In genomic region chr3:62455854-62456253, GRCm38 (mm10) we compare ENCODE assay signal across 11 mouse cellular contexts. TPM values are rescaled to one million over a fixed set of nuclear protein-coding genes. Genes with fewer than 3 reads are reported as not detected.
DNase-seq lines count a peak whose midpoint lies in the region; ATAC-seq lines count a peak whose summit lies in the region.
"Had no signal": no experiment of that assay in that cellular context is flagged by ENCODE, and none has a peak within 500 bp of the region (broad histone marks: within the 10 kb centered on the region; RNA-seq: fewer than 3 reads in every experiment).

No protein-coding gene starts in this region.

- no peaks in the 10 kb centered on the region for H3K9me3 ChIP-seq in neural tube, embryonic 11.5 days (ENCODE audit: control insufficient read depth, low read length)
- no peaks in the 10 kb centered on the region for H3K9me3 ChIP-seq in forebrain, embryonic 14.5 days (replicated peaks; ENCODE audit: control insufficient read depth, low read length)
- no peaks in the 10 kb centered on the region for H3K9me3 ChIP-seq in kidney, embryonic 15.5 days (replicated peaks)
- H3K9me3 ChIP-seq: heart, embryonic 15.5 days had no signal

- peak; percentile 28 for DNase-seq in neural tube, embryonic 11.5 days (ENCODE audit: low spot score)
- no peak for DNase-seq in neural tube, embryonic 10.5 days (ENCODE audit: extremely low spot score, low spot score)
- peak; percentile 68 for DNase-seq in forebrain, embryonic 14.5 days (ENCODE audit: low spot score)
- DNase-seq in layer of hippocampus, adult 9-11 months = peak; percentile 73
- peak; percentile 12 for DNase-seq in right cerebral cortex, postnatal 14 days
- no peak for DNase-seq in kidney, adult 8-10 months
- no peak for DNase-seq in spleen, postnatal 4 days (ENCODE audit: low spot score in 2 of 2)
- DNase-seq: lung, postnatal 36 days had no signal

- H3K36me3 ChIP-seq in neural tube, embryonic 11.5 days (ENCODE audit: control insufficient read depth, insufficient read depth, low read length) = no peaks in the 10 kb centered on the region
- peaks cover 17% of the 10 kb centered on the region for H3K36me3 ChIP-seq in forebrain, embryonic 14.5 days (ENCODE audit: control insufficient read depth, insufficient read depth, low read length)
- peaks cover 26% of the 10 kb centered on the region for H3K36me3 ChIP-seq in kidney, embryonic 15.5 days

- H3K4me3 ChIP-seq in neural tube, embryonic 11.5 days (ENCODE audit: low read depth, low read length) = no peak overlapping the region
- H3K4me3 ChIP-seq in forebrain, embryonic 14.5 days (ENCODE audit: low read depth, low read length) = no peak overlapping the region
- H3K4me3 ChIP-seq in kidney, embryonic 15.5 days (replicated peaks) = no peak overlapping the region
- H3K4me3 ChIP-seq: heart, embryonic 15.5 days; left cerebral cortex, adult 2 months had no signal

- no peak overlapping the region for H3K27ac ChIP-seq in neural tube, embryonic 11.5 days (ENCODE audit: low read depth, low read length)
- no peak overlapping the region for H3K27ac ChIP-seq in forebrain, embryonic 14.5 days (ENCODE audit: low read depth, low read length)
- H3K27ac ChIP-seq in kidney, embryonic 15.5 days = no peak overlapping the region
- H3K27ac ChIP-seq: heart, embryonic 15.5 days had no signal

- ATAC-seq in neural tube, embryonic 11.5 days (ENCODE audit: insufficient read depth, low FRiP score, low TSS enrichment) = peak; percentile 21
- ATAC-seq in forebrain, embryonic 14.5 days = peak; percentile 68
- no peak for ATAC-seq in kidney, embryonic 15.5 days (replicated peaks; ENCODE audit: low FRiP score)

- no peaks in the 10 kb centered on the region for H3K27me3 ChIP-seq in neural tube, embryonic 11.5 days (ENCODE audit: control insufficient read depth, insufficient read depth, low read length)
- no peaks in the 10 kb centered on the region for H3K27me3 ChIP-seq in forebrain, embryonic 14.5 days (replicated peaks; ENCODE audit: control insufficient read depth, insufficient read depth, low read length)
- no peaks in the 10 kb centered on the region for H3K27me3 ChIP-seq in kidney, embryonic 15.5 days
- H3K27me3 ChIP-seq: heart, embryonic 15.5 days had no signal

- peaks cover 7% of the 10 kb centered on the region; the same call in 1 of the 2 replicates for H3K4me1 ChIP-seq in neural tube, embryonic 11.5 days (ENCODE audit: control insufficient read depth, insufficient read depth, low read length)
- peaks cover 19% of the 10 kb centered on the region for H3K4me1 ChIP-seq in forebrain, embryonic 14.5 days (ENCODE audit: control insufficient read depth, insufficient read depth, low read length)
- H3K4me1 ChIP-seq in kidney, embryonic 15.5 days = no peaks in the 10 kb centered on the region

- WGBS in neural tube, embryonic 11.5 days = 58% methylated on average over 1 of the region's 1 CpGs
- 13% methylated on average over 1 of the region's 1 CpGs for WGBS in forebrain, embryonic 14.5 days
- WGBS in kidney, embryonic 15.5 days = 55% methylated on average over 1 of the region's 1 CpGs

- H3K4me2 ChIP-seq in neural tube, embryonic 11.5 days (ENCODE audit: low read depth) = no peak overlapping the region
- H3K4me2 ChIP-seq in forebrain, embryonic 14.5 days (ENCODE audit: low read length) = no peak overlapping the region
- H3K4me2 ChIP-seq in kidney, embryonic 15.5 days = no peak overlapping the region
- H3K4me2 ChIP-seq: heart, embryonic 15.5 days had no signal

- H3K9ac ChIP-seq in neural tube, embryonic 11.5 days (ENCODE audit: low read length) = no peak overlapping the region
- H3K9ac ChIP-seq in forebrain, embryonic 14.5 days (ENCODE audit: low read length) = no peak overlapping the region
- no peak overlapping the region for H3K9ac ChIP-seq in kidney, embryonic 15.5 days
- H3K9ac ChIP-seq: heart, embryonic 15.5 days had no signal

RNA-seq across cellular contexts. Expression of gene Dhx36, which starts 51.0 kb away (rescaled TPM):
- polyA plus RNA-seq in neural tube, embryonic 11.5 days (2014; fragmentation: Nextera tagmentation; extraction: Ambion mirVana) = 49.9 and 51.9 TPM in 2 replicates
- 47.9 and 51.2 TPM in 2 replicates for polyA plus RNA-seq in forebrain, embryonic 14.5 days (2014; fragmentation: Nextera tagmentation; extraction: Ambion mirVana)
- 30.2 TPM in 2 replicates for polyA plus RNA-seq in kidney, embryonic 15.5 days (2015; fragmentation: Nextera tagmentation; extraction: Ambion mirVana)

Comparison
In these comparisons a context has a peak if more than half of its experiments do, and no peak if none do; other contexts are left out.
1. DNase-seq: peak in neural tube, embryonic 11.5 days (single experiment), forebrain, embryonic 14.5 days (single experiment), layer of hippocampus, adult 9-11 months (single experiment) and right cerebral cortex, postnatal 14 days (single experiment); none in neural tube, embryonic 10.5 days (single experiment), kidney, adult 8-10 months (0 of 2) and spleen, postnatal 4 days (0 of 2).